Mouse (Mus musculus) neutrophil, adult 65 days (primary cell): ENCODE results near the gene Prss47. TPM values are rescaled to one million over a fixed set of nuclear protein-coding genes. Genes with fewer than 3 reads are reported as not detected.

ENCODE experiments used
- total RNA-seq: library from RNA; stranded (reverse); gene quantifications from 2 replicates; pipeline ENCODE4 v1.2.4, GENCODE M21; 2023

The Prss47 gene
- total RNA-seq = 0.43 and 0.69 TPM in 2 replicates

DNA sequence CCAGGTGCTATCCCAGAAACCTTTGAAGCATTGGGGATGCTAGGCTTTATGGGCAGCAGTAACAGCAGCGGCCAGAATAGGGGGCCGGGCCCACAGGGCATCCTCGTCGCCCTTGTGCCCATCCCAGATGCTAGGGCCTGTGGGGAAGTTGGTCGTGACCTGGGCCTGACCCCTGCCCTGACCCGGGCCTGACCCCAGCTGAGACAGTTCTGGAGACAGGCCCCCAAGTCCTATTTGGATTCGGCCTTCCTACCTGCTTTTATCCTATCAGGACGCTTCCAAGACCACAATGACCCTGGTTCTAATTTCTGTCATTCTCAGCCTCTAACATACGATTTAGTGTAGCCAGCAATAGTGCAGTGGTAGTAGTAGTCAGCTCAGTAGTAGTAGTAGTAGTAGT, at the start of gene Prss47:
Gene Prss47, minus strand, starts transcription at position 101 of the 400 bp plus-strand sequence.

DNA sequence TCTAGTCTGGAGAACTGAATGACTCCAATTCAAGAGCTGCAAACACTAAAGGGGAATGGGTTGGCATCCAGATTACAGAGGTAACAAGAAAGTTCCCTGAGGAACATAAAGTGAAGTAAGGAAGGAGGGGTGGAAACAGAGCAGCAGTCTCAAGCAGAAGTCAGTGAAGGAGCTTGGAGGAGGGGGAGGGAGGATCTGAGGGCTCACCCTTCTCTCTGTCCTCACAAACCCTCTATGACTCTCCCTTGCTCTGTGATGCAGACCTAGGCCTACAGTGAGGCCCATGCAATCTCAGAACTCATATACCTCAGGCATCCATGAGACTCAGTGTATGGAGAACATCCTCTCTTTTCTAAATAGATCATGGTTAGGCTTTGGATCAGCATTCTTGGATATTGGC, 19.8 kb downstream of the Prss47 start, which contains the start of gene Spata31d1c:
Gene Spata31d1c, plus strand, starts transcription at position 301 of the 400 bp plus-strand sequence.

Other genes with a start within 250 kb of the Prss47 start
- gene Cntnap3, start 148.8 kb downstream of the Prss47 start, total RNA-seq = not detected in 2 replicates
- gene Spata31, start 135.4 kb downstream of the Prss47 start, total RNA-seq = not detected in 2 replicates
- not detected in 2 replicates for gene Spata31d1c, start 19.7 kb downstream of the Prss47 start, total RNA-seq
- gene Mfsd14b, start 60.2 kb upstream of the Prss47 start, total RNA-seq = 221 and 226 TPM in 2 replicates
- gene Olfr465-ps1, start 85.3 kb upstream of the Prss47 start, total RNA-seq = not detected in 2 replicates
- not detected in 2 replicates for gene Olfr466, start 97.5 kb upstream of the Prss47 start, total RNA-seq
- not detected in 2 replicates for gene Nlrp4f, start 153.2 kb upstream of the Prss47 start, total RNA-seq
- not detected in 2 replicates for gene Gm10775, start 206.8 kb upstream of the Prss47 start, total RNA-seq
- 9.7 and 13.3 TPM in 2 replicates for gene Zfp369, start 226.1 kb upstream of the Prss47 start, total RNA-seq